Mouse (Mus musculus) left cerebral cortex, adult 8-10 months (tissue): Measurements from ENCODE around the gene Cavin3. TPM values are rescaled to one million over a fixed set of nuclear protein-coding genes. Genes with fewer than 3 reads are reported as not detected.

Experiments used
- total RNA-seq, 4 experiments: library from RNA; stranded (reverse); gene quantifications; 2 replicates each; pipeline ENCODE4 v1.2.4; 2022

Cavin3 gene
- total RNA-seq, 4 experiments from 2014 or later = 15.1 to 18.5 (median 17.0) TPM

Other genes starting within 250 kb of the Cavin3 start
- gene Olfr688, start 194.2 kb downstream of the Cavin3 start, total RNA-seq = not detected
- not detected for gene Olfr689, start 171.1 kb downstream of the Cavin3 start, total RNA-seq
- under 1 TPM; 0.27 to 0.57 (median 0.40) TPM for gene Olfr690, start 148.2 kb downstream of the Cavin3 start, total RNA-seq
- gene Olfr691, start 140.0 kb downstream of the Cavin3 start, total RNA-seq = 1 to 10 TPM in 2 of 4 experiments, under 1 TPM in 2; 0.63 to 1.3 (median 0.86) TPM
- not detected for gene Olfr692, start 114.1 kb downstream of the Cavin3 start, total RNA-seq
- gene Gm5901, start 107.3 kb downstream of the Cavin3 start, total RNA-seq = not detected
- gene Fam160a2, start 82.2 kb downstream of the Cavin3 start, total RNA-seq = 10 to 100 TPM; 64.6 to 72.6 (median 70.9) TPM
- gene Cnga4, start 77.7 kb downstream of the Cavin3 start, total RNA-seq = 1 to 10 TPM in 2 of 4 experiments, under 1 TPM in 2; 0.98 to 2.0 (median 1.1) TPM
- gene Cckbr, start 56.6 kb downstream of the Cavin3 start, total RNA-seq = 10 to 100 TPM; 47.6 to 57.7 (median 52.5) TPM
- 100 to 1,000 TPM; 100 to 105 (median 101) TPM for gene Smpd1, start 72.1 kb upstream of the Cavin3 start, total RNA-seq
- gene Apbb1, start 99.4 kb upstream of the Cavin3 start, total RNA-seq = 100 to 1,000 TPM; 437 to 456 (median 444) TPM
- gene Hpx, start 117.8 kb upstream of the Cavin3 start, total RNA-seq = under 1 TPM; 0.33 to 0.63 (median 0.44) TPM
- 100 to 1,000 TPM; 137 to 154 (median 148) TPM for gene Trim3, start 151.3 kb upstream of the Cavin3 start, total RNA-seq
- 10 to 100 TPM; 63.0 to 74.1 (median 68.2) TPM for gene Timm10b, start 157.8 kb upstream of the Cavin3 start, total RNA-seq
- gene Arfip2, start 158.1 kb upstream of the Cavin3 start, total RNA-seq = 100 to 1,000 TPM in 1 of 4 experiments, 10 to 100 TPM in 3; 84.6 to 108 (median 91.6) TPM
- 10 to 100 TPM in 2 of 4 experiments, 1 to 10 TPM in 2; 9.3 to 13.0 (median 11.2) TPM for gene Gm45799, start 158.3 kb upstream of the Cavin3 start, total RNA-seq
- 1 to 10 TPM; 4.8 to 6.3 (median 5.7) TPM for gene Dnhd1, start 168.5 kb upstream of the Cavin3 start, total RNA-seq